Mouse (Mus musculus) liver, postnatal 0 days (tissue): ENCODE data around the gene Glis2.

Experiments
- CTCF ChIP-seq: sonication (generic); IDR thresholded peaks from 2 replicates; pipeline ENCODE4 v1.5.1; 2016; ENCODE audit warnings: antibody characterized with exemption, low read depth
- EP300 ChIP-seq: IDR thresholded peaks from 2 replicates; pipeline ENCODE4 v1.6.1; 2016; ENCODE audit warnings: antibody characterized with exemption, low read depth, mild to moderate bottlenecking

DNA sequence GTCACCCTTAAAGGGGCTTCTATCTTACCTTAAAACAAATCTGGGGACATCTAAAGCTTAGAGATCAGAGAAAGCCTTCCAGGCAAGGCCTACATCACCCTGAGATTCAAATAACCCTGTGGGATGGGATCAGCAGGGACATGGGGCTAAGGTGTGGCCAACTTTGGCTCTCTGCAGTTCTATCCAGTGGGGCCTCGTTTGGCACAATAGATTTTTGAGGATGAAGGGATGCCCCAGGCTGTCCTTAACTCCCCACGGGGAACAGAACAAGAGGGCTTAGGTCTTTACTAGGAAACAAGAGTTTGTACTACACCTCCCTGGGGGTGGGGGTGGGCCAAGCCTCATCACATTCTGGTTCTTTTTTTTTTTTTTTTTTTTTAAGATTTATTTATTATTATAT, 64.8 kb downstream of the Glis2 start:
- no peak for TF ChIP-seq CTCF
- TF ChIP-seq EP300, result no peak
